8 mouse cellular contexts compared by ENCODE assay signal in genomic region chr15:79658531-79659375, GRCm38 (mm10). TPM values are rescaled to one million over a fixed set of nuclear protein-coding genes. Genes with fewer than 3 reads are reported as not detected.
DNase-seq lines count a peak whose midpoint lies in the region; ATAC-seq and TF ChIP-seq lines count a peak whose summit lies in the region.

Fam227a (minus strand) TSS chr15:79658956.
Cby1 (plus strand) TSS chr15:79659199.

- WGBS in embryonic facial prominence, embryonic 13.5 days, result under 1% methylated on average over 55 of the region's 55 CpGs
- under 1% methylated on average over 55 of the region's 55 CpGs for WGBS in limb, embryonic 14.5 days
- WGBS in midbrain, postnatal 0 days, result under 1% methylated on average over 55 of the region's 55 CpGs

- ATAC-seq in embryonic facial prominence, embryonic 13.5 days (ENCODE audit: insufficient number of reproducible peaks, insufficient read depth, low FRiP score, low TSS enrichment, low read depth), result peak; percentile 84
- ATAC-seq in limb, embryonic 14.5 days (ENCODE audit: low FRiP score, low read depth), result peak; percentile 89
- peak; percentile 84 for ATAC-seq in midbrain, postnatal 0 days (ENCODE audit: low FRiP score)

- peak within 1 kb of the TSS; percentile 81 for H3K9ac ChIP-seq in embryonic facial prominence, embryonic 13.5 days
- peak within 1 kb of the TSS; percentile 74 for H3K9ac ChIP-seq in limb, embryonic 14.5 days (ENCODE audit: low read depth, low read length, severe bottlenecking)
- peak within 1 kb of the TSS; percentile 87 for H3K9ac ChIP-seq in midbrain, postnatal 0 days (replicated peaks; ENCODE audit: low read length, poor library complexity, severe bottlenecking)

- TF ChIP-seq CTCF in midbrain, postnatal 0 days (IDR thresholded peaks at IDR 0.05), result no peak

- peak within 1 kb of the TSS; percentile 91 for H3K27ac ChIP-seq in embryonic facial prominence, embryonic 13.5 days
- H3K27ac ChIP-seq in limb, embryonic 14.5 days (replicated peaks; ENCODE audit: low read depth, low read length), result peak within 1 kb of the TSS; percentile 95
- peak within 1 kb of the TSS; percentile 99 for H3K27ac ChIP-seq in midbrain, postnatal 0 days (ENCODE audit: low read depth, low read length)

- H3K27me3 ChIP-seq in embryonic facial prominence, embryonic 13.5 days, result no peaks in the 10 kb centered on the region
- H3K27me3 ChIP-seq in limb, embryonic 14.5 days (ENCODE audit: control insufficient read depth, insufficient read depth, low read length), result no peaks in the 10 kb centered on the region
- no peaks in the 10 kb centered on the region for H3K27me3 ChIP-seq in midbrain, postnatal 0 days (ENCODE audit: insufficient read depth, low read length)

- H3K4me1 ChIP-seq in embryonic facial prominence, embryonic 13.5 days, result peaks cover 9% of the 10 kb centered on the region
- peaks cover 6% of the 10 kb centered on the region; the same call in 1 of the 2 replicates for H3K4me1 ChIP-seq in limb, embryonic 14.5 days (ENCODE audit: control insufficient read depth, insufficient read depth, low read length)
- peaks cover 4% of the 10 kb centered on the region; the same call in 1 of the 2 replicates for H3K4me1 ChIP-seq in midbrain, postnatal 0 days (ENCODE audit: insufficient read depth, low read length)

- peak within 1 kb of the TSS; percentile 91 for H3K4me2 ChIP-seq in embryonic facial prominence, embryonic 13.5 days
- peak within 1 kb of the TSS; percentile 87 for H3K4me2 ChIP-seq in limb, embryonic 14.5 days (replicated peaks; ENCODE audit: low read depth, low read length, severe bottlenecking)
- peak within 1 kb of the TSS; percentile 73 for H3K4me2 ChIP-seq in midbrain, postnatal 0 days (ENCODE audit: low read depth, low read length, poor library complexity, severe bottlenecking)

- no peaks in the 10 kb centered on the region for H3K9me3 ChIP-seq in embryonic facial prominence, embryonic 13.5 days
- no peaks in the 10 kb centered on the region for H3K9me3 ChIP-seq in limb, embryonic 14.5 days (ENCODE audit: control insufficient read depth, low read length)
- no peaks in the 10 kb centered on the region for H3K9me3 ChIP-seq in midbrain, postnatal 0 days (ENCODE audit: low read length)

- TF ChIP-seq POLR2A in limb, embryonic 14.5 days (IDR thresholded peaks at IDR 0.05; ENCODE audit: borderline replicate concordance, extremely low read depth, insufficient read depth, insufficient read length), result 0 out of 2 replicates have a peak, but pooled peaks have one; percentile 59

- H3K4me3 ChIP-seq in embryonic facial prominence, embryonic 13.5 days, result peak within 1 kb of the TSS; percentile 58
- peak within 1 kb of the TSS; percentile 83 for H3K4me3 ChIP-seq in limb, embryonic 14.5 days (replicated peaks; ENCODE audit: low read length)
- H3K4me3 ChIP-seq in midbrain, postnatal 0 days (ENCODE audit: low read depth, low read length), result peak within 1 kb of the TSS; percentile 88

- DNase-seq in 3134 (ENCODE audit: extremely low read depth, insufficient read length, low spot score), result peak; percentile 92
- DNase-seq in adrenal gland, postnatal 36 days, result peak; percentile 96 to 97
- DNase-seq in heart, adult 8-10 months (ENCODE audit: low spot score), result peak; percentile 95
- peak; percentile 96 for DNase-seq in kidney, adult 9 months
- peak; percentile 96 for DNase-seq in limb, embryonic 14.5 days (ENCODE audit: low spot score)
- DNase-seq in midbrain, postnatal 0 days (ENCODE audit: low spot score), result peak; percentile 96
- peak; percentile 93 for DNase-seq in spleen, postnatal 14 days (ENCODE audit: low spot score in 2 of 2)

- peaks cover 23% of the 10 kb centered on the region for H3K36me3 ChIP-seq in embryonic facial prominence, embryonic 13.5 days
- H3K36me3 ChIP-seq in limb, embryonic 14.5 days (ENCODE audit: control insufficient read depth, insufficient read depth, low read length), result no peaks in the 10 kb centered on the region; the same call in 1 of the 2 replicates
- H3K36me3 ChIP-seq in midbrain, postnatal 0 days (ENCODE audit: insufficient read depth, low read length), result no peaks in the 10 kb centered on the region; the same call in 1 of the 2 replicates

RNA-seq across cellular contexts. Expression of gene Fam227a, which starts in this region (rescaled TPM):
- 1 to 10 TPM; 2.4 to 2.8 TPM for total RNA-seq in adrenal gland, postnatal 36 days (2021)
- 2.2 and 2.5 TPM in 2 replicates for polyA plus RNA-seq in embryonic facial prominence, embryonic 13.5 days (2015; fragmentation: Nextera tagmentation; extraction: Ambion mirVana)
- under 1 TPM; 0.37 to 0.82 (median 0.63) TPM for total RNA-seq in heart, adult 8-10 months (2022)
- 7.5 and 7.9 TPM in 2 replicates for polyA plus RNA-seq in limb, embryonic 14.5 days (2012; rRNA removed)
- 1.3 and 2.0 TPM in 2 replicates for polyA plus RNA-seq in limb, embryonic 14.5 days (2014; fragmentation: Nextera tagmentation; extraction: Ambion mirVana)
- total RNA-seq in midbrain, postnatal 0 days (2014; rRNA removed), result 12.1 and 18.1 TPM in 2 replicates
- 2.2 and 2.8 TPM in 2 replicates for polyA plus RNA-seq in midbrain, postnatal 0 days (2015; fragmentation: Nextera tagmentation; extraction: Ambion mirVana)

RNA-seq across cellular contexts. Expression of gene Cby1, which starts in this region (rescaled TPM):
- 10 to 100 TPM; 15.9 to 24.7 TPM for total RNA-seq in adrenal gland, postnatal 36 days (2021)
- polyA plus RNA-seq in embryonic facial prominence, embryonic 13.5 days (2015; fragmentation: Nextera tagmentation; extraction: Ambion mirVana), result 60.7 and 66.0 TPM in 2 replicates
- 10 to 100 TPM; 16.1 to 24.6 (median 19.7) TPM for total RNA-seq in heart, adult 8-10 months (2022)
- 17.9 and 21.6 TPM in 2 replicates for polyA plus RNA-seq in limb, embryonic 14.5 days (2012; rRNA removed)
- polyA plus RNA-seq in limb, embryonic 14.5 days (2014; fragmentation: Nextera tagmentation; extraction: Ambion mirVana), result 44.9 and 49.6 TPM in 2 replicates
- total RNA-seq in midbrain, postnatal 0 days (2014; rRNA removed), result 56.9 and 72.5 TPM in 2 replicates
- 99.2 and 101 TPM in 2 replicates for polyA plus RNA-seq in midbrain, postnatal 0 days (2015; fragmentation: Nextera tagmentation; extraction: Ambion mirVana)

Comparison
In these comparisons a context has a peak if more than half of its experiments do, and no peak if none do; other contexts are left out.
1. Peak in every context shown above with its lines: DNase-seq, ATAC-seq, H3K4me3 ChIP-seq and H3K27ac ChIP-seq.